Mouse (Mus musculus): ENCODE results near the gene Ralgps2.

DNA sequence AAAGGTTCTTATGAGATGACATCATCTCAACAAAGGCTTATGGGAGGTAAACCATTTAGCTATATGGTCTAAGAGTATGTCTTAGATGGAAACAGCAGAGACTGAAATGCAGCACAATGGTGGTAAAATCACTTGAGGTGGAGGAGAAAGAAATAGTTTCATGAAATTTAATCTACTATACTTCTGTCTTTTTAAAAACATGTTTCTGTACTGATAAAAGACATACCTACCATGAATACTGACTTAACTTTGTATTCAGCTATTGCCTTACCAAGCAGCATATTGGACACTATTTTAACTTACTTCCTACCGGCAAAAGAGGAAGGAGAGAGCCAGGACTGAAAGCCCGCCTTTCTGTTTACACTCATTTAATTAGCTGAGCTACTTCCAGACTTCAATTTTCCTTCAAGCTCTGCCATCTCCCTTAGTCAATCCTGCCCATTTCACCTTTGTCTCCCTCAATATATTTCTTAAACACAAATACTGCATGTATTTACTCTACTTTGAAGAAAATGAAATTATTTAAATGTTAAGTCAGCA, 79.6 kb downstream of the Ralgps2 start:
- TF ChIP-seq CTCF (IDR thresholded peaks at IDR 0.05; ENCODE audit: low read depth) (no peak), EP300 (optimal IDR thresholded peaks at IDR 0.05) (no peak)
